Mouse (Mus musculus): ENCODE results near the gene Arnt. TPM values are rescaled to one million over a fixed set of nuclear protein-coding genes. Genes with fewer than 3 reads are reported as not detected.
"Not testable (repeated sequence)": the region's sequence is repeated elsewhere in the genome, so short reads cannot be mapped to it uniquely, and the experiment has no call there.

Gene Arnt
- polyA plus RNA-seq (2015; fragmentation: Nextera tagmentation; extraction: Ambion mirVana): 30.4 and 33.2 TPM in 2 replicates

GRCm38 (mm10) chr3:95434136-95434982 is at the start of gene Arnt:
Gene Arnt, plus strand, starts transcription at chr3:95434388.
- Histone ChIP-seq H3K4me2 (peak within 1 kb of the TSS; percentile 78), H3K9me3 (replicated peaks) (no peaks in the 10 kb centered on the region), H3K4me3 (peak within 1 kb of the TSS; percentile 69), H3K27ac (peak within 1 kb of the TSS; percentile 88), H3K9ac (peak within 1 kb of the TSS; percentile 74), H3K36me3 (peaks cover 23% of the 10 kb centered on the region), H3K27me3 (no peaks in the 10 kb centered on the region), H3K4me1 (replicated peaks) (peaks cover 3% of the 10 kb centered on the region)
- under 1% methylated on average over 47 of the region's 47 CpGs for WGBS
- ATAC-seq (replicated peaks; ENCODE audit: insufficient number of reproducible peaks, insufficient read depth, low FRiP score, low read depth): peak; percentile 100

GRCm38 (mm10) chr3:95385401-95386075 is 48.6 kb upstream of the Arnt start:
- Histone ChIP-seq H3K36me3 (no peaks in the 10 kb centered on the region), H3K9ac (no peak overlapping the region), H3K4me3 (no peak overlapping the region), H3K27me3 (no peaks in the 10 kb centered on the region), H3K4me1 (replicated peaks) (no peaks in the 10 kb centered on the region), H3K27ac (no peak overlapping the region), H3K4me2 (no peak overlapping the region), H3K9me3 (replicated peaks) (no peaks in the 10 kb centered on the region)
- ATAC-seq (replicated peaks; ENCODE audit: insufficient number of reproducible peaks, insufficient read depth, low FRiP score, low read depth): no peak
- 71% methylated on average over 5 of the region's 5 CpGs for WGBS

- no peaks in the 10 kb centered on the region for H3K4me1 ChIP-seq (replicated peaks)
- no peak overlapping the region for H3K4me3 ChIP-seq
- H3K36me3 ChIP-seq: no peaks in the 10 kb centered on the region
- no peak overlapping the region for H3K4me2 ChIP-seq
- no peaks in the 10 kb centered on the region for H3K27me3 ChIP-seq
- ATAC-seq (replicated peaks; ENCODE audit: insufficient number of reproducible peaks, insufficient read depth, low FRiP score, low read depth): no peak
- no peak overlapping the region for H3K27ac ChIP-seq
- no peak overlapping the region for H3K9ac ChIP-seq
- no peaks in the 10 kb centered on the region for H3K9me3 ChIP-seq (replicated peaks)
- 71% methylated on average over 4 of the region's 4 CpGs for WGBS
Observed at GRCm38 (mm10) chr3:95394385-95394784, 39.8 kb upstream of the Arnt start.

- Histone ChIP-seq H3K27ac (no peak within 1 kb of the TSS), H3K4me2 (no peak within 1 kb of the TSS), H3K9me3 (replicated peaks) (no peaks in the 10 kb centered on the region), H3K27me3 (no peaks in the 10 kb centered on the region), H3K36me3 (no peaks in the 10 kb centered on the region), H3K9ac (no peak within 1 kb of the TSS), H3K4me1 (replicated peaks) (no peaks in the 10 kb centered on the region), H3K4me3 (no peak within 1 kb of the TSS)
- 88% methylated on average over 3 of the region's 3 CpGs for WGBS
- ATAC-seq (replicated peaks; ENCODE audit: insufficient number of reproducible peaks, insufficient read depth, low FRiP score, low read depth): no peak
Observed at GRCm38 (mm10) chr3:95402741-95403140, 31.4 kb upstream of the Arnt start, which contains the start of gene 4930558C23Rik. Gene 4930558C23Rik, minus strand, starts transcription at chr3:95402841.

- Histone ChIP-seq H3K27me3 (no peaks in the 10 kb centered on the region), H3K4me3 (no peak overlapping the region), H3K36me3 (no peaks in the 10 kb centered on the region), H3K4me2 (no peak overlapping the region), H3K9ac (no peak overlapping the region), H3K9me3 (replicated peaks) (no peaks in the 10 kb centered on the region), H3K4me1 (replicated peaks) (no peaks in the 10 kb centered on the region), H3K27ac (no peak overlapping the region)
- no peak for ATAC-seq (replicated peaks; ENCODE audit: insufficient number of reproducible peaks, insufficient read depth, low FRiP score, low read depth)
- 70% methylated on average over 1 of the region's 1 CpGs for WGBS
Observed at GRCm38 (mm10) chr3:95407728-95408127, 26.5 kb upstream of the Arnt start.

- Histone ChIP-seq H3K9ac (no peak overlapping the region), H3K4me1 (replicated peaks) (no peaks in the 10 kb centered on the region), H3K36me3 (no peaks in the 10 kb centered on the region), H3K4me2 (no peak overlapping the region), H3K9me3 (replicated peaks) (no peaks in the 10 kb centered on the region), H3K4me3 (no peak overlapping the region), H3K27me3 (no peaks in the 10 kb centered on the region), H3K27ac (no peak overlapping the region)
- no peak for ATAC-seq (replicated peaks; ENCODE audit: insufficient number of reproducible peaks, insufficient read depth, low FRiP score, low read depth)
- 87% methylated on average over 2 of the region's 2 CpGs for WGBS
Observed at GRCm38 (mm10) chr3:95408852-95409251, 25.3 kb upstream of the Arnt start.

GRCm38 (mm10) chr3:95412268-95412667 is 21.9 kb upstream of the Arnt start:
- no peaks in the 10 kb centered on the region for H3K27me3 ChIP-seq
- no peak for ATAC-seq (replicated peaks; ENCODE audit: insufficient number of reproducible peaks, insufficient read depth, low FRiP score, low read depth)
- no peak overlapping the region for H3K4me2 ChIP-seq
- no peak overlapping the region for H3K27ac ChIP-seq
- whole genome bisulfite sequencing: 63% methylated on average over 1 of the region's 1 CpGs
- no peaks in the 10 kb centered on the region for H3K9me3 ChIP-seq (replicated peaks)
- H3K4me1 ChIP-seq (replicated peaks): no peaks in the 10 kb centered on the region
- no peaks in the 10 kb centered on the region for H3K36me3 ChIP-seq
- no peak overlapping the region for H3K9ac ChIP-seq
- no peak overlapping the region for H3K4me3 ChIP-seq

GRCm38 (mm10) chr3:95417866-95418265 is 16.3 kb upstream of the Arnt start:
- Histone ChIP-seq H3K4me1 (replicated peaks) (no peaks in the 10 kb centered on the region), H3K4me3 (no peak overlapping the region), H3K9me3 (replicated peaks) (0 out of 2 replicates have a peak, but pooled peaks cover 3% of the 10 kb centered on the region), H3K27me3 (no peaks in the 10 kb centered on the region), H3K9ac (no peak overlapping the region), H3K36me3 (no peaks in the 10 kb centered on the region), H3K27ac (no peak overlapping the region), H3K4me2 (no peak overlapping the region)
- WGBS: 78% methylated on average over 6 of the region's 6 CpGs
- ATAC-seq (replicated peaks; ENCODE audit: insufficient number of reproducible peaks, insufficient read depth, low FRiP score, low read depth): no peak

- not testable (repeated sequence) for H3K4me3 ChIP-seq; H3K27ac ChIP-seq; H3K27me3 ChIP-seq; H3K4me2 ChIP-seq; ATAC-seq (replicated peaks; ENCODE audit: insufficient number of reproducible peaks, insufficient read depth, low FRiP score, low read depth); H3K36me3 ChIP-seq; H3K9me3 ChIP-seq (replicated peaks); H3K4me1 ChIP-seq (replicated peaks); H3K9ac ChIP-seq
- 86% methylated on average over 5 of the region's 5 CpGs for WGBS
Observed at GRCm38 (mm10) chr3:95426476-95426875, 7.7 kb upstream of the Arnt start.

- Histone ChIP-seq H3K4me3 (peak overlapping the region; percentile 40), H3K4me2 (peak overlapping the region; percentile 65)
- H3K9ac ChIP-seq; H3K36me3 ChIP-seq; H3K9me3 ChIP-seq (replicated peaks); H3K4me1 ChIP-seq (replicated peaks); H3K27me3 ChIP-seq; H3K27ac ChIP-seq: not testable (repeated sequence)
- peak; percentile 66 for ATAC-seq (replicated peaks; ENCODE audit: insufficient number of reproducible peaks, insufficient read depth, low FRiP score, low read depth)
- 28% methylated on average over 14 of the region's 33 CpGs for WGBS
Observed at GRCm38 (mm10) chr3:95427117-95427890, 6.9 kb upstream of the Arnt start.

GRCm38 (mm10) chr3:95427891-95428238 is 6.3 kb upstream of the Arnt start:
- H3K36me3 ChIP-seq; ATAC-seq (replicated peaks; ENCODE audit: insufficient number of reproducible peaks, insufficient read depth, low FRiP score, low read depth); H3K27ac ChIP-seq; H3K9ac ChIP-seq; H3K9me3 ChIP-seq (replicated peaks); H3K4me1 ChIP-seq (replicated peaks); H3K27me3 ChIP-seq: not testable (repeated sequence)
- 17% methylated on average over 14 of the region's 21 CpGs for WGBS
- peak overlapping the region; percentile 40 for H3K4me3 ChIP-seq
- H3K4me2 ChIP-seq: peak overlapping the region; percentile 65
